Comparison of ENCODE assay signal across 8 mouse cellular contexts in genomic region chr7:31149751-31150565, GRCm38 (mm10). TPM values are rescaled to one million over a fixed set of nuclear protein-coding genes. Genes with fewer than 3 reads are reported as not detected.
A peak's percentile ranks its signal among the peaks of the same experiment; 100 is the strongest.
DNase-seq lines count a peak whose midpoint lies in the region; TF ChIP-seq lines count a peak whose summit lies in the region.

No protein-coding gene starts in this region.

- peak; percentile 86 for DNase-seq in heart, adult 11 months
- no peak for DNase-seq in heart, postnatal 25 days (ENCODE audit: low spot score)
- DNase-seq in 416B (ENCODE audit: low read depth) = peak; percentile 67
- peak; percentile 75 for DNase-seq in brain, embryonic 14.5 days (ENCODE audit: low read depth)
- peak; percentile 47 for DNase-seq in hindbrain, embryonic 10.5 days (ENCODE audit: low spot score)
- DNase-seq in mesoderm, embryonic 11.5 days (ENCODE audit: low read depth, low spot score) = peak; percentile 60
- peak; percentile 68 for DNase-seq in thymus, postnatal 0 days (ENCODE audit: low spot score)
- DNase-seq in urinary bladder, postnatal 14 days (ENCODE audit: low spot score) = no peak

- no peaks in the 10 kb centered on the region for H3K9me3 ChIP-seq in hindbrain, embryonic 10.5 days

- no peak for TF ChIP-seq CTCF in brain, embryonic 14.5 days (IDR thresholded peaks at IDR 0.05; ENCODE audit: borderline replicate concordance, extremely low read depth, insufficient read depth, insufficient read length)

- peak overlapping the region; percentile 89 for H3K4me3 ChIP-seq in hindbrain, embryonic 10.5 days

- peaks cover 43% of the 10 kb centered on the region for H3K4me1 ChIP-seq in hindbrain, embryonic 10.5 days (replicated peaks)

- WGBS in hindbrain, embryonic 10.5 days = 3% methylated on average over 20 of the region's 20 CpGs

- peaks cover 28% of the 10 kb centered on the region for H3K36me3 ChIP-seq in hindbrain, embryonic 10.5 days

- H3K27me3 ChIP-seq in hindbrain, embryonic 10.5 days (ENCODE audit: insufficient read depth, poor library complexity, severe bottlenecking) = no peaks in the 10 kb centered on the region

- H3K27ac ChIP-seq in hindbrain, embryonic 10.5 days = peak overlapping the region; percentile 99

- no peak for TF ChIP-seq POLR2A in brain, embryonic 14.5 days (IDR thresholded peaks at IDR 0.05; ENCODE audit: borderline replicate concordance, extremely low read depth, insufficient read depth, insufficient read length, poor library complexity, severe bottlenecking)

- intact Hi-C loops in heart, postnatal 25 days (cut with DNase I) = no loop called here

RNA-seq across cellular contexts. Expression of gene Gramd1a, which starts 5.7 kb away (rescaled TPM):
- total RNA-seq in heart, postnatal 25 days (2021) = 10 to 100 TPM; 25.7 to 30.0 TPM
- polyA plus RNA-seq in brain, embryonic 14.5 days (2012; rRNA removed) = 404 and 573 TPM in 2 replicates
- 111 and 144 TPM in 2 replicates for polyA plus RNA-seq in hindbrain, embryonic 10.5 days (2016; fragmentation: Nextera tagmentation; extraction: Ambion mirVana)
- 76.8 and 79.0 TPM in 2 replicates for polyA plus RNA-seq in thymus, postnatal 0 days (2015; fragmentation: Nextera tagmentation; extraction: Ambion mirVana)

RNA-seq across cellular contexts. Expression of gene Scn1b, which starts 23.2 kb away (rescaled TPM):
- 10 to 100 TPM; 21.2 to 21.8 TPM for total RNA-seq in heart, postnatal 25 days (2021)
- 11.2 and 12.9 TPM in 2 replicates for polyA plus RNA-seq in brain, embryonic 14.5 days (2012; rRNA removed)
- 1.2 and 1.3 TPM in 2 replicates for polyA plus RNA-seq in hindbrain, embryonic 10.5 days (2016; fragmentation: Nextera tagmentation; extraction: Ambion mirVana)
- 2.8 and 2.9 TPM in 2 replicates for polyA plus RNA-seq in thymus, postnatal 0 days (2015; fragmentation: Nextera tagmentation; extraction: Ambion mirVana)

RNA-seq across cellular contexts. Expression of gene Hpn, which starts 34.9 kb away (rescaled TPM):
- total RNA-seq in heart, postnatal 25 days (2021) = 1 to 10 TPM; 2.1 to 3.4 TPM
- 0.62 and 1.00 TPM in 2 replicates for polyA plus RNA-seq in brain, embryonic 14.5 days (2012; rRNA removed)
- polyA plus RNA-seq in hindbrain, embryonic 10.5 days (2016; fragmentation: Nextera tagmentation; extraction: Ambion mirVana) = 3.0 and 4.5 TPM in 2 replicates
- 2.0 and 2.6 TPM in 2 replicates for polyA plus RNA-seq in thymus, postnatal 0 days (2015; fragmentation: Nextera tagmentation; extraction: Ambion mirVana)

Comparison
In these comparisons a context has a peak if more than half of its experiments do, and no peak if none do; other contexts are left out.
1. DNase-seq: peak in heart, adult 11 months (single experiment), 416B (single experiment), brain, embryonic 14.5 days (single experiment), hindbrain, embryonic 10.5 days (single experiment), mesoderm, embryonic 11.5 days (single experiment) and thymus, postnatal 0 days (single experiment); none in heart, postnatal 25 days (single experiment) and urinary bladder, postnatal 14 days (single experiment).